Comparison of ENCODE assay signal across 23 mouse cellular contexts in genomic region chr9:117813216-117813615, GRCm38 (mm10).
DNase-seq lines count a peak whose midpoint lies in the region; ATAC-seq and TF ChIP-seq lines count a peak whose summit lies in the region.
"Had no signal": no experiment of that assay in that cellular context is flagged by ENCODE, and none has a peak within 500 bp of the region (broad histone marks: within the 10 kb centered on the region; RNA-seq: fewer than 3 reads in every experiment).

No protein-coding gene starts in this region.

- no peak for ATAC-seq in lung, embryonic 14.5 days (ENCODE audit: insufficient read depth)
- ATAC-seq: forebrain, embryonic 14.5 days; inflammation-experienced regulatory T-cells, adult 6 months; liver, embryonic 12.5 days; midbrain, embryonic 13.5 days; Patski had no signal

- no peak for TF ChIP-seq POLR2A in kidney, adult 2 months (IDR thresholded peaks at IDR 0.05; ENCODE audit: low read depth, low read length)
- no peak for TF ChIP-seq POLR2A in lung, adult 2 months (IDR thresholded peaks at IDR 0.05; ENCODE audit: borderline replicate concordance, extremely low read depth, low read depth, low read length)

- peak; percentile 31 for DNase-seq in kidney, adult 2 months
- no peak for DNase-seq in kidney, adult 18-20 months
- DNase-seq in lung, embryonic 14.5 days, result peak; percentile 71
- DNase-seq in lung, adult 2 months, result no peak
- DNase-seq in MN1 (ENCODE audit: low spot score), result peak; percentile 18
- DNase-seq in lung, postnatal 14 days, result peak; percentile 18
- DNase-seq in cerebellum, postnatal 4 days (ENCODE audit: low spot score in 2 of 2), result no peak
- DNase-seq: cerebellum, adult 2 months; cerebellum, postnatal 25 days; embryo, embryonic 11 days; heart, postnatal 36 days; layer of hippocampus, adult 9-11 months had no signal

- H3K4me2 ChIP-seq in lung, embryonic 14.5 days, result no peak overlapping the region
- H3K4me2 ChIP-seq: embryonic facial prominence, embryonic 15.5 days; heart, embryonic 15.5 days; hindbrain, embryonic 14.5 days; limb, embryonic 13.5 days; liver, embryonic 12.5 days; lung, embryonic 15.5 days; midbrain, embryonic 13.5 days had no signal

- TF ChIP-seq CTCF in kidney, adult 2 months (conservative IDR thresholded peaks at IDR 0.05; ENCODE audit: insufficient read depth, insufficient read length, low read depth, low read length), result no peak
- no peak for TF ChIP-seq CTCF in lung, embryonic 14.5 days (IDR thresholded peaks at IDR 0.05; ENCODE audit: low read depth)
- no peak for TF ChIP-seq CTCF in lung, adult 2 months (IDR thresholded peaks at IDR 0.05; ENCODE audit: insufficient read depth, low read length)

- H3K27ac ChIP-seq in kidney, adult 2 months (ENCODE audit: insufficient read depth, low read depth, low read length), result no peak overlapping the region
- H3K27ac ChIP-seq in lung, embryonic 14.5 days (ENCODE audit: low read depth), result no peak overlapping the region
- H3K27ac ChIP-seq: embryonic facial prominence, embryonic 15.5 days; heart, embryonic 15.5 days; hindbrain, embryonic 14.5 days; limb, embryonic 13.5 days; liver, embryonic 12.5 days; lung, embryonic 15.5 days; midbrain, embryonic 13.5 days had no signal

- no peaks in the 10 kb centered on the region for H3K9me3 ChIP-seq in lung, embryonic 14.5 days (ENCODE audit: low read depth, low read length)
- H3K9me3 ChIP-seq: embryonic facial prominence, embryonic 15.5 days; heart, embryonic 15.5 days; limb, embryonic 13.5 days; liver, embryonic 12.5 days; lung, embryonic 15.5 days; midbrain, embryonic 13.5 days had no signal

- no peak overlapping the region for H3K9ac ChIP-seq in lung, embryonic 14.5 days
- H3K9ac ChIP-seq: embryonic facial prominence, embryonic 15.5 days; heart, embryonic 15.5 days; hindbrain, embryonic 14.5 days; limb, embryonic 13.5 days; liver, embryonic 12.5 days; lung, embryonic 15.5 days; midbrain, embryonic 13.5 days had no signal

- H3K27me3 ChIP-seq in kidney, adult 2 months (replicated peaks; ENCODE audit: control insufficient read depth, insufficient read depth, low read length), result no peaks in the 10 kb centered on the region
- H3K27me3 ChIP-seq in lung, embryonic 14.5 days (ENCODE audit: insufficient read depth, low read length), result no peaks in the 10 kb centered on the region
- H3K27me3 ChIP-seq: embryonic facial prominence, embryonic 15.5 days; heart, embryonic 15.5 days; limb, embryonic 13.5 days; liver, embryonic 12.5 days; lung, embryonic 15.5 days; midbrain, embryonic 13.5 days had no signal

- 58% methylated on average over 9 of the region's 9 CpGs for WGBS in kidney, adult 2 months
- WGBS in lung, embryonic 14.5 days, result 55% methylated on average over 9 of the region's 9 CpGs
- 42% methylated on average over 9 of the region's 9 CpGs for WGBS in lung, adult 2 months

- H3K36me3 ChIP-seq in kidney, adult 2 months (ENCODE audit: control insufficient read depth, insufficient read depth, low read length), result no peaks in the 10 kb centered on the region
- H3K36me3 ChIP-seq in lung, embryonic 14.5 days (ENCODE audit: insufficient read depth), result no peaks in the 10 kb centered on the region
- H3K36me3 ChIP-seq: embryonic facial prominence, embryonic 15.5 days; heart, embryonic 15.5 days; limb, embryonic 13.5 days; liver, embryonic 12.5 days; lung, embryonic 15.5 days; midbrain, embryonic 13.5 days had no signal

- no peaks in the 10 kb centered on the region for H3K4me1 ChIP-seq in kidney, adult 2 months (ENCODE audit: control insufficient read depth, insufficient read depth, low read length)
- no peaks in the 10 kb centered on the region for H3K4me1 ChIP-seq in lung, embryonic 14.5 days (ENCODE audit: insufficient read depth)
- H3K4me1 ChIP-seq in lung, adult 2 months (ENCODE audit: control insufficient read depth, insufficient read depth, low read length), result no peaks in the 10 kb centered on the region; the same call in 1 of the 2 replicates
- H3K4me1 ChIP-seq: embryonic facial prominence, embryonic 15.5 days; heart, embryonic 15.5 days; liver, embryonic 12.5 days had no signal

- H3K4me3 ChIP-seq in kidney, adult 2 months (ENCODE audit: insufficient read depth, low read depth, low read length), result no peak overlapping the region
- no peak overlapping the region for H3K4me3 ChIP-seq in lung, embryonic 14.5 days (ENCODE audit: low read depth, low read length)
- no peak overlapping the region for H3K4me3 ChIP-seq in lung, adult 2 months (replicated peaks; ENCODE audit: extremely low read depth, low read depth, low read length)
- H3K4me3 ChIP-seq: embryonic facial prominence, embryonic 15.5 days; heart, embryonic 15.5 days; limb, embryonic 13.5 days; liver, embryonic 12.5 days; lung, embryonic 15.5 days; midbrain, embryonic 13.5 days; myocyte had no signal

Comparison
In these comparisons a context has a peak if more than half of its experiments do, and no peak if none do; other contexts are left out.
1. DNase-seq: peak in kidney, adult 2 months (single experiment), lung, embryonic 14.5 days (single experiment), MN1 (single experiment) and lung, postnatal 14 days (single experiment); none in kidney, adult 18-20 months (single experiment), lung, adult 2 months (single experiment) and cerebellum, postnatal 4 days (0 of 2).